Mouse (Mus musculus) heart, embryonic 14.5 days (tissue): ENCODE results near the gene Spem1. TPM values are rescaled to one million over a fixed set of nuclear protein-coding genes. Genes with fewer than 3 reads are reported as not detected.

Experiments
- ATAC-seq: fragments of 200-750 bp; cut with Nextera tagmentation; 2 replicates; pipeline ENCODE4 v1.8.0; 2017; ENCODE audit warnings: low read depth, moderate TSS enrichment; ENCODE audit not compliant: insufficient number of reproducible peaks, insufficient read depth, low FRiP score
- H3K27ac ChIP-seq, 2 experiments: fragments of 200-500 bp in 1 of 2; fragments of 300-500 bp in 1 of 2; sonication (generic) in 1 of 2; replicated peaks in 1 of 2; 2 replicates each; pipeline ENCODE4 v1.5.1; 2012 to 2014; ENCODE audit warnings: low read depth in 2 of 2, low read length in 2 of 2, control low read depth in 1 of 2, mild to moderate bottlenecking in 1 of 2, mixed read lengths in 1 of 2; ENCODE audit not compliant: control insufficient read depth in 1 of 2, insufficient read depth in 1 of 2
- H3K27me3 ChIP-seq: fragments of 300-500 bp; sonication (generic); 2 replicates; pipeline ENCODE4 v1.6.1; 2014; ENCODE audit warnings: mild to moderate bottlenecking, low read length, control low read depth; ENCODE audit not compliant: control insufficient read depth, insufficient read depth
- H3K36me3 ChIP-seq: fragments of 300-500 bp; sonication (generic); 2 replicates; pipeline ENCODE4 v1.6.1; 2014; ENCODE audit warnings: mild to moderate bottlenecking, control low read depth, low read length, mixed read lengths; ENCODE audit not compliant: control insufficient read depth, insufficient read depth
- H3K4me1 ChIP-seq, 2 experiments: fragments of 200-500 bp in 1 of 2; fragments of 300-500 bp in 1 of 2; sonication (generic) in 1 of 2; 2 replicates each; pipeline ENCODE4 v1.6.1; 2012 to 2014; ENCODE audit warnings: low read length in 2 of 2, control low read depth in 1 of 2, mixed read lengths in 1 of 2; ENCODE audit not compliant: control insufficient read depth in 2 of 2, insufficient read depth in 2 of 2
- H3K4me2 ChIP-seq: fragments of 300-500 bp; sonication (generic); 2 replicates; pipeline ENCODE4 v1.6.1; 2014; ENCODE audit warnings: mild to moderate bottlenecking, low read length
- H3K4me3 ChIP-seq, 2 experiments: fragments of 200-500 bp in 1 of 2; fragments of 300-500 bp in 1 of 2; sonication (generic) in 1 of 2; 2 replicates each; pipeline ENCODE4 v1.5.1; 2012 to 2014; ENCODE audit warnings: low read length in 2 of 2, mild to moderate bottlenecking in 2 of 2, control low read depth in 1 of 2, low read depth in 1 of 2, moderate library complexity in 1 of 2; ENCODE audit not compliant: control insufficient read depth in 1 of 2, insufficient read depth in 1 of 2
- H3K9ac ChIP-seq: fragments of 300-500 bp; sonication (generic); 2 replicates; pipeline ENCODE4 v1.6.1; 2014; ENCODE audit warnings: mild to moderate bottlenecking, low read length
- H3K9me3 ChIP-seq: fragments of 300-500 bp; sonication (generic); 2 replicates; pipeline ENCODE4 v1.6.1; 2016; ENCODE audit warnings: low read length, control low read depth; ENCODE audit not compliant: control insufficient read depth
- WGBS: fragments of 180-500 bp; shearing (Covaris S2); extraction: QIAGEN DNeasy Blood & Tissue Kit; methylation state at CpG from one replicate; pipeline ENCODE4 v1.1.7; 2014; 5-methylcytosine and 5-hydroxymethylcytosine counted together
- polyA plus RNA-seq: library from polyadenylated mRNA; unstranded; fragments of >200 nt; fragmentation: Nextera tagmentation; extraction: Ambion mirVana; gene quantifications from 2 replicates; pipeline ENCODE4 v1.2.1, GENCODE M21; 2014

Gene Spem1
- polyA plus RNA-seq, 1 experiment from 2014 or later = not detected

DNA sequence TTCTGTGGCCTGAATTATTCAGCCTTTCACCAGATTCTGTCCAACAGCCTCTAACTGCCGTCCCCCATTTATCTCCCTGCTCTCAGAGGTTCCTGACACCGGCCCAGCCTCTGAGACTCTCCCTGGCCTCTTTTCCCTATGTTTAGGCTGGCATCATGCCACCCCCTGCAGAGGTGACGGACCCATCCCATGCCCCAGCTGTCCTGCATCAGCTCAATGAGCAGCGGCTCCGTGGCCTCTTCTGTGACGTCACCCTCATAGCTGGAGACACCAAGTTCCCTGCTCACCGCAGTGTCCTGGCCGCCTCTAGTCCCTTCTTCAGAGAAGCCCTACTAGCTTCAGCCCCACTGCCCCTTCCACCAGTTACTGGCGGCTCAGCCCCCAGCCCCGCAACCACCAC, 46.3 kb downstream of the Spem1 start:
- peaks cover 20% of the 10 kb centered on the region for H3K36me3 ChIP-seq
- H3K27me3 ChIP-seq = no peaks in the 10 kb centered on the region
- no peak overlapping the region for H3K4me3 ChIP-seq
- peaks cover 8 to 13% of the 10 kb centered on the region in 2 experiments for H3K4me1 ChIP-seq
- no peak for ATAC-seq
- H3K9me3 ChIP-seq = no peaks in the 10 kb centered on the region
- WGBS = 63% methylated on average over 10 of the region's 10 CpGs
- H3K4me2 ChIP-seq = no peak overlapping the region
- H3K27ac ChIP-seq = no peak overlapping the region
- H3K9ac ChIP-seq = no peak overlapping the region

DNA sequence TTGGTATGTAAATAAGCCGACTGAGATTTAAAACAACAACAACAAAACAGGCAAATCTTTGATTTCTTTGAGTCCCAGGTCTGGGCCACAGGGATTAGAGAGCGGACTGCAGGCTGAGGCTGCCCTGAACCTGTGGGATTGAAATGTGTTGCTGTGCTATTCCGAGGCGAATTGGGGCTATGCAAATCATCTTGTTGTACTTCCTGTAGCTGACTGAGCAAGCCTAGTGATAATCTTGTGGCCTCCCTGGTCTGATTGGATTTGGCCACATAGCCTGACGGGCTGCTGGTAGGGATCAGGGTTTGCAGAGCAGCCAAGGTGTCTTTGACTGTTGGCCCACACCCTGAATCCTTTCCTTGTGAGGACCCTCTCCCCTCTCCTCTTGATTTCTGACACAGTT, 47.0 kb downstream of the Spem1 start:
- H3K9me3 ChIP-seq = no peaks in the 10 kb centered on the region
- no peak overlapping the region for H3K27ac ChIP-seq
- H3K9ac ChIP-seq = no peak overlapping the region
- no peak overlapping the region for H3K4me3 ChIP-seq
- peaks cover 20% of the 10 kb centered on the region for H3K36me3 ChIP-seq
- 50% methylated on average over 5 of the region's 5 CpGs for WGBS
- H3K4me1 ChIP-seq = peaks cover 8 to 13% of the 10 kb centered on the region in 2 experiments
- no peak overlapping the region for H3K4me2 ChIP-seq
- no peak for ATAC-seq
- H3K27me3 ChIP-seq = no peaks in the 10 kb centered on the region

Other genes starting within 250 kb of the Spem1 start
- gene Wrap53, start 241.9 kb downstream of the Spem1 start, polyA plus RNA-seq = 11.1 and 14.3 TPM in 2 replicates
- 71.2 and 71.9 TPM in 2 replicates for gene Trp53, start 241.8 kb downstream of the Spem1 start, polyA plus RNA-seq
- gene Atp1b2, start 216.2 kb downstream of the Spem1 start, polyA plus RNA-seq = 31.5 and 33.8 TPM in 2 replicates
- not detected in 2 replicates for gene Shbg, start 204.3 kb downstream of the Spem1 start, polyA plus RNA-seq
- 16.2 and 17.9 TPM in 2 replicates for gene Sat2, start 200.2 kb downstream of the Spem1 start, polyA plus RNA-seq
- 24.2 and 25.8 TPM in 2 replicates for gene Fxr2, start 189.2 kb downstream of the Spem1 start, polyA plus RNA-seq
- not detected in 2 replicates for gene Sox15, start 166.9 kb downstream of the Spem1 start, polyA plus RNA-seq
- 14.9 and 29.1 TPM in 2 replicates for gene Mpdu1, start 159.5 kb downstream of the Spem1 start, polyA plus RNA-seq
- 12.1 and 14.4 TPM in 2 replicates for gene Cd68, start 156.0 kb downstream of the Spem1 start, polyA plus RNA-seq
- 313 and 403 TPM in 2 replicates for gene Eif4a1, start 149.8 kb downstream of the Spem1 start, polyA plus RNA-seq
- gene Senp3, start 140.1 kb downstream of the Spem1 start, polyA plus RNA-seq = 43.2 and 59.4 TPM in 2 replicates
- gene Tnfsf13, start 136.4 kb downstream of the Spem1 start, polyA plus RNA-seq = 0.24 and 0.63 TPM in 2 replicates
- 7.7 and 10.3 TPM in 2 replicates for gene Tnfsf12, start 126.3 kb downstream of the Spem1 start, polyA plus RNA-seq
- 2.5 and 6.8 TPM in 2 replicates for gene Tnfsfm13, start 126.1 kb downstream of the Spem1 start, polyA plus RNA-seq
- 19.9 and 20.1 TPM in 2 replicates for gene Polr2a, start 63.5 kb downstream of the Spem1 start, polyA plus RNA-seq
- gene Slc35g3, start 60.2 kb downstream of the Spem1 start, polyA plus RNA-seq = 0.13 TPM in 1 of 2 replicates, not detected in the other
- gene Zbtb4, start 56.3 kb downstream of the Spem1 start, polyA plus RNA-seq = 3.7 TPM in 2 replicates
- 5.5 and 5.8 TPM in 2 replicates for gene Chrnb1, start 26.2 kb downstream of the Spem1 start, polyA plus RNA-seq
- 2.0 and 2.1 TPM in 2 replicates for gene Fgf11, start 20.3 kb downstream of the Spem1 start, polyA plus RNA-seq
- gene Tmem102, start 16.6 kb downstream of the Spem1 start, polyA plus RNA-seq = 1.7 and 1.8 TPM in 2 replicates
- not detected in 2 replicates for gene Gm39566, start 6.9 kb downstream of the Spem1 start, polyA plus RNA-seq
- gene Spem2, start 3.7 kb downstream of the Spem1 start, polyA plus RNA-seq = not detected in 2 replicates
- gene Nlgn2, start 15.6 kb upstream of the Spem1 start, polyA plus RNA-seq = 2.4 and 2.6 TPM in 2 replicates
- gene Tmem256, start 16.3 kb upstream of the Spem1 start, polyA plus RNA-seq = 340 and 379 TPM in 2 replicates
- 66.5 and 75.8 TPM in 2 replicates for gene Plscr3, start 24.2 kb upstream of the Spem1 start, polyA plus RNA-seq
- 0.15 TPM in 1 of 2 replicates, not detected in the other for gene Tnk1, start 36.5 kb upstream of the Spem1 start, polyA plus RNA-seq
- gene Tmem95, start 55.8 kb upstream of the Spem1 start, polyA plus RNA-seq = not detected in 2 replicates
- gene Kctd11, start 59.2 kb upstream of the Spem1 start, polyA plus RNA-seq = 2.6 and 2.8 TPM in 2 replicates
- gene Acap1, start 73.4 kb upstream of the Spem1 start, polyA plus RNA-seq = 3.6 and 3.8 TPM in 2 replicates
- gene 2810408A11Rik, start 78.8 kb upstream of the Spem1 start, polyA plus RNA-seq = 4.5 and 5.1 TPM in 2 replicates
- gene Neurl4, start 78.9 kb upstream of the Spem1 start, polyA plus RNA-seq = 7.5 and 11.1 TPM in 2 replicates
- 45.2 and 46.8 TPM in 2 replicates for gene Gps2, start 91.7 kb upstream of the Spem1 start, polyA plus RNA-seq
- 1,047 and 1,081 TPM in 2 replicates for gene Eif5a, start 99.8 kb upstream of the Spem1 start, polyA plus RNA-seq
- gene Ybx2, start 113.6 kb upstream of the Spem1 start, polyA plus RNA-seq = 6.6 and 7.3 TPM in 2 replicates
- 27.6 and 28.5 TPM in 2 replicates for gene Slc2a4, start 126.0 kb upstream of the Spem1 start, polyA plus RNA-seq
- gene Cldn7, start 142.6 kb upstream of the Spem1 start, polyA plus RNA-seq = 1.2 and 2.4 TPM in 2 replicates
- 22.3 and 26.0 TPM in 2 replicates for gene Ctdnep1, start 159.0 kb upstream of the Spem1 start, polyA plus RNA-seq
- 107 and 114 TPM in 2 replicates for gene Elp5, start 160.3 kb upstream of the Spem1 start, polyA plus RNA-seq
- gene Gabarap, start 169.0 kb upstream of the Spem1 start, polyA plus RNA-seq = 454 and 540 TPM in 2 replicates
- 22.2 and 27.5 TPM in 2 replicates for gene Phf23, start 173.6 kb upstream of the Spem1 start, polyA plus RNA-seq
- gene Dvl2, start 178.4 kb upstream of the Spem1 start, polyA plus RNA-seq = 15.0 and 16.6 TPM in 2 replicates
- 185 and 198 TPM in 2 replicates for gene Acadvl, start 193.2 kb upstream of the Spem1 start, polyA plus RNA-seq
- 3.4 and 6.0 TPM in 2 replicates for gene Dlg4, start 194.8 kb upstream of the Spem1 start, polyA plus RNA-seq
- gene Asgr1, start 231.9 kb upstream of the Spem1 start, polyA plus RNA-seq = not detected in 2 replicates